Mouse (Mus musculus) cerebellum, adult 2 months (tissue): ENCODE data around the gene Gm17727.

ENCODE experiments used
- CTCF ChIP-seq: fragments of 200-500 bp; IDR thresholded peaks from 2 replicates; pipeline ENCODE4 v1.5.1; 2011; ENCODE audit warnings: low read depth, mild to moderate bottlenecking, control low read depth, low read length, moderate library complexity, borderline replicate concordance; ENCODE audit not compliant: insufficient read depth
- POLR2A ChIP-seq: fragments of 200-500 bp; IDR thresholded peaks from 2 replicates; pipeline ENCODE4 v1.6.1; 2011; ENCODE audit warnings: low read length, control low read depth, borderline replicate concordance; ENCODE audit not compliant: insufficient read depth

DNA sequence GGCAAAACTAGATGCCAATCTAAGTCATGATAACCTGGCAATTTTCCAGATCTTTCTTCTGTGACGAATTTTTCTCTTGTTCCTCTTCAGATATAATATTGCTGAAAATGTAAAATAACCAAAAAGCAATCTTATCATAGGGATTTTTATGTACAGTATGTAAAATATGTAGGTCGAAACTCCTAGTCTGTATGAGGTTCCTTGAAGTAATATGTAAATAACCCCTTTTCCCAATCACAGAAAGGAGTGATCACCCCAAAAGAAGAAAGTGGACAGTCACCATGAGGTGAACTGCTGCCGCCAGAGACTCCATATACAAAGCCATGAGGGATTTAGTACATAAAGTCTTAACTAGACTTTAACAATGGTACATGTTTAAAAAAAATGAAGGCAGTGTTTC is at the start of gene Gm17727:
- TF ChIP-seq CTCF, result no peak
- no peak for TF ChIP-seq POLR2A
